Mouse (Mus musculus) right cerebral cortex, postnatal 4 days (tissue): ENCODE measurements around the gene Dlg2.
"Not testable (repeated sequence)": the region's sequence is repeated elsewhere in the genome, so short reads cannot be mapped to it uniquely, and the experiment has no call there.

Experiments
- DNase-seq: peaks from one replicate; pipeline ENCODE4 v3.0.0-alpha.2; 2022

The Dlg2 gene

DNA sequence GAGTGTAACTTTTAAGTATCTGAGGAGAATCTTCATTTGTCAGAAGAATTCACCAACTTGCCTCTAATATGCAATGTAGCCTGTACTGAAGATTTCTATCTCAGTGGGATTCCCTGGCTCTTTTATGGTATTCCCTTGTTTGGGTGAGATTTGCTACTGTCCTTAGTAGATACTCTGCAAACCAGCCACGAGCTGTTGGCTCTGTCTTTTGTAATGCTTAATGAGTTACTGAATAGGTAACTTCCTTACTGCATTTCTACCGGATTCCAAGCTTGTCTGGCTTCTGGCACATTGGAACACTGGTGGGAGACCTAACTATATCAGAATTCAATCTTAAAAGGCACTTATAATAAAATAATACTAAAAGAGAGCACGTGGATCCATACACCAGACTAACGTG is 400.3 kb downstream of the Dlg2 start:
- not testable (repeated sequence) for DNase-seq

DNA sequence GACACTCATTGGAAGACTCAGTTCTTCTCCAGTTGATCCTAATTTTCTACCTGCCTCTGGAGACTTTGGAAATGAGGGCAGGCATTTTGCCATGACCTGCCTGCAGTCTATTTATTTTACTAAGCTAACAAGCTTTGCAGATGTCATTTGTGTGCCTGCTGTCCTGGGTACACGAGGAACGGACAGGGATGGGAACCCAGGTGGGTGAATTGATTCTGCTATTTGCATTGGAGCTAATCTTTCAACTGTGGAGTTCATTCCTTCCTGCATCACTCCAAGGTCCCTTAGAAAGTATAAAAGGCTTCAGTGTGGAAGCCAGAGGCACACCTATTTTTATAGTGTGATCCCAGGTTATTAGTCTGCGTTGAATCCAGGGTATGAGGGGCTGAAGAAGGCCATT is 406.3 kb downstream of the Dlg2 start:
- DNase-seq, result no peak

DNA sequence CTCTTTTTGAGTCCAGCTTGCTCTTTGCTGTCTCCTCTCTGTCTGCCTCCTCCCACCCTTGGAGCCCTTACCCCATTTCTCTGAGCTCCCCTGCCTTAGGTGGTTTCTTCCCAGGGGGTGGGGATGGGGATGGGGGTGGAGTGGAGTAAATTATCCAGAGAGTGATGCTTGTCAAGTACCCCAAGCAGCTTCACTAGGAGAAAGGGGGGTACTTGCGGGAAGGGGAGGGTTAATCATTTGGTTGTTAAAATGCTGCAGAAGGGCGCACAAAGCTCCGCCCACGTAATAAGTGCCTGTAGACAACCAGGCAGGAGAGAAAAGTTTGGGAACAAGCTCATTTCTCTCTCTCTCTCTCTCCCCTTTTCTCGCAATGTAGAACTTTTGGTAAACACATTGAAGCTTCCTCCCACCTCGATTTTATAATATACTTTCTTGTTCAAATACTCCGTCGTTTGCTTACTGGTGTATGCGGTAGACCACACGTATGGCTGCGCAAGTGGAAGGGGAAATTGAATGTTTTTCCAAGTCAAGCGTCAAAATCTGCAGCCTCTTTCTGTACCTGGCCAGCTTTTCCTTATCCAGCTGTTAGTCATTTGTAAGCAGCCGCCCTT is 410.0 kb downstream of the Dlg2 start:
- no peak for DNase-seq

GRCm38 (mm10) chr7:90887007-90887720 is 410.7 kb downstream of the Dlg2 start:
- peak; percentile 45 for DNase-seq

DNA sequence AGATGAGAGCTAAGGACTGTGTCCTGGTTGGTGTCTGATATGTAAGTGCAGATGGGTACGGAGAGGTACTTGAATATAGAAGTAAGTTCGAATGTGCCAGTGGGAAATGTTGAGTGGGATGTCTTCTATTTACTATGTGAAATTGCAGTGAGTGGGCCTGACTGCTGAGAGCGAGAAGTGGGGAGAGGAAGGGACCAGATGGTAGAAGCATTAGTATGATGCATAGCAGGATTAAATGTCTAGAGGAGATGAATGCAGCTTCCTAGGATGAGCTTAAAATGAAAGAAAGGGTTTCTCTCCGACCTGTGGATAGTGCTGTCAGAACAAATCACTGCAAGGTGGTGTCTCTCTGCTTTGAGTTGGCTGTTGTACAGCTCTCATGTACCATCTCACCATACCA is 451.0 kb downstream of the Dlg2 start:
- no peak for DNase-seq

DNA sequence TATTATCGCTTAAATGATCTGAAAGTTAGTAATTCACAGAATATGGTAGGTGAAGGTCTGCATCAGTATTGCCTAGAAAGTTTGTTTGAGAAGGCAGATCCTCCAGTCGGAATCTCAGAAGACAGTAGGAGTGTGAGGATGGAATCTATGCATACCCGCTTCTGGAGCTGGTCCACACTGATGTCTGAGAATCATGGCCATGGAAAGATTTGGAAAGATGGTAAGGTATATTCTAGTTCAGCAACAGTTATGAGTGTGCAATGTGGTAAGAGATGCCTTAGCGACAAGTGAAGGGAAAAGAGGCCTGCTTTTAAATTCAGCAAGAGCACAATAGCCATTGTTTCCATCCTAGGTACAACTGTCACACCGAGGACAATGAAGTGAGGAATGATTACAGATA is 464.3 kb downstream of the Dlg2 start:
- DNase-seq, result no peak

- no peak for DNase-seq
Observed at GRCm38 (mm10) chr7:90947073-90947472, 470.6 kb downstream of the Dlg2 start.

GRCm38 (mm10) chr7:90949212-90949611 is 472.7 kb downstream of the Dlg2 start:
- DNase-seq, result no peak

GRCm38 (mm10) chr7:90977241-90977640 is 500.8 kb downstream of the Dlg2 start:
- no peak for DNase-seq

GRCm38 (mm10) chr7:90982069-90982468 is 505.6 kb downstream of the Dlg2 start:
- no peak for DNase-seq

DNA sequence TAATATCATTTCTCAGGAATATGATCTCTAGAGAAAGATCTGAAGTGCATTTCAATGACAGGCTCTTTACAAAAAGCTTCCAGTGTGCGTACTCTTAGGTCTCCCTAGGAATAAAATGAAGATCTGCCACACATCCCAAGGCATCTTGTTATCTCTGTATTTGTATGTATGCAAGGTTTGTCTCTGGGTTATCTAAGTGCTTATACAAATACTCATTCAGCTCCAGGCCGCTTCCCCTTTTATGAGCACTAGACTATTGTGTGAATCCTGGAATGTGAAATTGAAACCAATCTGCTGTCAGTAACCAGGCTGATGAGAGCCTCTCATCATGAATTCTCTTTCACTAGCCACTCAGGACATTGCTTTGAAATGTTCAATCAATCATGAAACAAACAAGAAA is 534.2 kb downstream of the Dlg2 start:
- DNase-seq, result no peak

- DNase-seq, result no peak
Observed at GRCm38 (mm10) chr7:91044998-91045741, 568.7 kb downstream of the Dlg2 start.

DNA sequence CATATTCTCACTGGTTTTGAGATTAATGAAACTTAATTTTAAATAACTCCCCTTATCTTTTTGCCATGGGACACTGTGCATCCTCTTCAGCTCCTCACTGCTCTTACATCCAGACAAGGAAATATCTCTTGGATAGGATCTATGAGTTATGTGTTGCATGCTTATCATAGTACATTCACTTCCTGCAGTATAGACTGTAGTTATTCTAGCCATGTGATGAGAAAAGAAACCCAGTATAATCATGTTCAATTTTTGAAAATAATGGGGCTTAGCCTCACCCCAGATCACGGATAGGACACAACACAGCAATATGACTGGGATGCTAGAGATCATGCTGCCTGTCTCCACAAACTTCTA is 569.2 kb downstream of the Dlg2 start:
- DNase-seq, result no peak

GRCm38 (mm10) chr7:91063297-91064040 is 587.0 kb downstream of the Dlg2 start:
- no peak for DNase-seq

GRCm38 (mm10) chr7:91071751-91072707 is 595.6 kb downstream of the Dlg2 start:
- DNase-seq, result no peak

GRCm38 (mm10) chr7:91086071-91086470 is 609.6 kb downstream of the Dlg2 start:
- no peak for DNase-seq

DNA sequence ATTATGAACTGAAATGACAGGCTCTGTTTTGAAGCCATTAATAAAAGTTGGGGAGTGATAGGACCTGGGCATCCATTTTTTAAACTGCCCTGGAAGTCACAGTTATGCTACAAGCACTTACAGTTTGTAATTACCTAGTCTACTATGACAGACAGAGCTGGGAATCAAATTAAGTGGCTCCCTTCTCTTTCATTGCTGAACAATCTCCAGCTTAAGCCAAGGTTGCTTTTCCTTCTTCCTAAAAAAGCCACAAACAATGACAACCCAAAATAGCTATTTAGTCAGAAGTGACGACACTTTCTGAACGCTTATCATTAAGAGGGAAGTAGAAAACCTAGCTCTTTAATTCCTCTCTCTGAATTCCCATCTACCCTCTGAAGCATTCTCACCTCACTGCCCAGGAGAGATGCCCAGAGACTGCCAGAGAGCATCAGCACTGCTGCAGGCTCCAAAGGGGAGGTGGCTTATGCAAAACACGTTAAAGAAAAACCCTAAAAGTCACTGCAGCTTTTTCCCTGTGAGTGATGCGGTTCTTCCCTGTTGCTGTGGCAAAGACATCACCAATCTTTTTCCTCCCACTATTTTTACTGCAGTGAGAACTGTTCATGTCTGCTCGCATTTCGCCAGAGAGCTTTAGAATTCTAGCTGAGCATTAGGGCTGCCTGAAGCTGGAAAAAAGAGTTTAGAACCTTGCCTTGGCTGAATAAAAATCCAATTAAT is 612.9 kb downstream of the Dlg2 start:
- DNase-seq, result peak; percentile 8

- peak; percentile 12 for DNase-seq
Observed at GRCm38 (mm10) chr7:91090317-91090829, 613.9 kb downstream of the Dlg2 start.

DNA sequence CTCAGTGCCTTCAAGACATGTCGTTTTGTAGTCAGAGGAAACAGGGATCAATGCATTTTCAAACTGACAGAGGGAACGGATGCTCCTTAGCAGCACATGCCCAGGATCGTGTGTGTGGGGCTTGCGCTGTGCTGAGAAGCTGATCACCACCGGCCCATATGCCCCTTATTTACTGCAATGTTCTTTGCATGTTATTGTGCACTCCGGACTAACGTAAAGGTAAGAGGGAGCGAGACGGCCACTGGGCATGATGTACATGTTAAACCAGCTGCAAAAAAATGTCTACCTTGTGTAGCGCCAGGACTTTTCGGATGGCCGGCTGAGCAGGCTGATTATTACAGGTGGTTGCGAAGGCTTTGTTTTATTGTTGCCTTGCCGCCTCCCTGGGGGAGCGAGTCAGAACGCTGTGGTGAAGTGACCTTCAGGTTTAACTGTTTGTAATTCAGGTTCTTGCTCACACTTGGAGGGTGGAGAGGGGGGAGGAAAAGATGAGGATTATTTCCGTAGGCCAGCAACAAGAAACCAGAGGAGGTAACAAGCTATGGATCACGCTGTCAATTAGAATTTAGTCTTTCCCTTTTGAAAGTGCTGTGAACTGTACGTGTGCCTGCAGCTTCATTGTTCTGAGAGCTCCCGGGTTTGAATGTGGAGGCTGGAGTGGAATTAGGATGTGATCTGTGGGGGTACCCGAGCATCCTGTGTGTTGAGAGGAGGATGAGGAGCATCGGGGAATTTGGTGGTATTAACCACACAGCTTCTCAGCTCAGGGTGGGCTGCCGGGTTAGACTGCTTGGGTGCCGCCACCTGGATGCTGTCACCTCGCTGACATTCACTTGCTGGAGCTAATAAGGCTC is 614.6 kb downstream of the Dlg2 start:
- peak; percentile 32 for DNase-seq

GRCm38 (mm10) chr7:91096467-91096866 is 620.0 kb downstream of the Dlg2 start:
- no peak for DNase-seq
